12 mouse cellular contexts compared by ENCODE assay signal in the genomic region with DNA sequence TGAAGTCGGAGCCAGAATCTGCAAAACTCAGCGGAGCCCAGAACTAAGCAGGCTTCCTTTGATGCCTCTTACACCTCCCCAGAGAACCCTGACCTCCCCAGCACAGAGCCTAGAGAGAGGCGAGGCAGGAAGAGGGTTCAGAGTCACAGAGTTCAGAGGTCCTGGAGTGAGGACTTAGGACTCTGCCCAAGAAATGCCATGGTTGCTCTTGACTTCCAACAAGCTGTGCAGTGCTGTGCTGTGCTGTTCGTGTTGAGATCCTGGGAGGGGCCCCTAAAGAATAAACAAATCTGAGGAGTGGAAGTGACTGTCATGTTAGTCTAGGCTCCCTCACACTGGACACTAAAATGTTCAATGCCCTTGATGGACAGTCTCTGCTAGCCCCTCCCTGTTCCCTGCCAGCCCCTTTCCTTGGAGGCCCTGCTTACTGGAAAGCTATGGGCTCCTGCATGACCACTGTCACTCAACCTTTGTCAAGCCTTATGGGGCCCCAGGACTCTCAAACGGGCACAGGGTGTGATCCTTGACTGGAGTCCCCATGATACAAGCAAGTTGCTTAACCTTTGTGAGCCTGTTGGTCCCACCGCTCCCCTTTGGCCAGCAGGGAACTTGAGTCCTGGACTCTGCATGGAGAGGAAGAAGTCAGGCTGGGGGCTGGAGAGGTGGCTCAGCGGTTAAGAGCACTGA. TPM values are rescaled to one million over a fixed set of nuclear protein-coding genes. Genes with fewer than 3 reads are reported as not detected.
DNase-seq lines count a peak whose midpoint lies in the region; ATAC-seq and TF ChIP-seq lines count a peak whose summit lies in the region.
"Had no signal": no experiment of that assay in that cellular context is flagged by ENCODE, and none has a peak within 500 bp of the region (broad histone marks: within the 10 kb centered on the region; RNA-seq: fewer than 3 reads in every experiment).

No protein-coding gene starts in this region.

- H3K9me3 ChIP-seq in hindbrain, embryonic 10.5 days: no peaks in the 10 kb centered on the region
- no peaks in the 10 kb centered on the region for H3K9me3 ChIP-seq in hindbrain, embryonic 14.5 days (ENCODE audit: control insufficient read depth, low read length)
- no peaks in the 10 kb centered on the region for H3K9me3 ChIP-seq in stomach, embryonic 15.5 days
- H3K9me3 ChIP-seq in stomach, postnatal 0 days (ENCODE audit: control insufficient read depth, low read length): no peaks in the 10 kb centered on the region
- H3K9me3 ChIP-seq in liver, embryonic 13.5 days (replicated peaks): no peaks in the 10 kb centered on the region
- H3K9me3 ChIP-seq: lung, embryonic 15.5 days had no signal

- DNase-seq in hindbrain, embryonic 10.5 days (ENCODE audit: low spot score): no peak
- DNase-seq in hindbrain, embryonic 14.5 days (ENCODE audit: low spot score): no peak
- DNase-seq in stomach, postnatal 0 days (ENCODE audit: low spot score): no peak
- no peak for DNase-seq in liver, embryonic 13.5 days
- DNase-seq in frontal cortex, postnatal 10 days (ENCODE audit: low spot score in 2 of 2): no peak
- no peak for DNase-seq in ovary, postnatal 10 days (ENCODE audit: low spot score)

- H3K27ac ChIP-seq in hindbrain, embryonic 10.5 days: 0 out of 2 replicates have a peak overlapping the region, but pooled peaks have one; percentile 17
- H3K27ac ChIP-seq in hindbrain, embryonic 14.5 days: no peak overlapping the region
- H3K27ac ChIP-seq in stomach, embryonic 15.5 days: no peak overlapping the region
- H3K27ac ChIP-seq in stomach, postnatal 0 days (replicated peaks): no peak overlapping the region
- H3K27ac ChIP-seq in liver, embryonic 13.5 days: no peak overlapping the region; the same call in none of the 2 replicates
- H3K27ac ChIP-seq: hindbrain, postnatal 0 days; lung, embryonic 15.5 days had no signal

- 65% methylated on average over 7 of the region's 7 CpGs for WGBS in hindbrain, embryonic 10.5 days
- 79% methylated on average over 7 of the region's 7 CpGs for WGBS in hindbrain, embryonic 14.5 days
- 68% methylated on average over 7 of the region's 7 CpGs for WGBS in stomach, embryonic 15.5 days
- WGBS in stomach, postnatal 0 days: 70% methylated on average over 7 of the region's 7 CpGs
- 56% methylated on average over 7 of the region's 7 CpGs for WGBS in liver, embryonic 13.5 days (ENCODE audit: insufficient replicate concordance)

- TF ChIP-seq EP300 in stomach, postnatal 0 days (optimal IDR thresholded peaks at IDR 0.05): no peak

- TF ChIP-seq CTCF in stomach, postnatal 0 days (IDR thresholded peaks at IDR 0.05; ENCODE audit: low read depth): no peak

- no peak overlapping the region for H3K4me2 ChIP-seq in hindbrain, embryonic 14.5 days (replicated peaks)
- H3K4me2 ChIP-seq in stomach, embryonic 15.5 days: no peak overlapping the region
- H3K4me2 ChIP-seq in stomach, postnatal 0 days (replicated peaks; ENCODE audit: low read depth): no peak overlapping the region
- H3K4me2 ChIP-seq in liver, embryonic 13.5 days: no peak overlapping the region
- H3K4me2 ChIP-seq: lung, embryonic 15.5 days; midbrain, embryonic 11.5 days had no signal

- H3K27me3 ChIP-seq in hindbrain, embryonic 10.5 days (ENCODE audit: insufficient read depth, poor library complexity, severe bottlenecking): no peaks in the 10 kb centered on the region
- H3K27me3 ChIP-seq in hindbrain, embryonic 14.5 days (ENCODE audit: control insufficient read depth, insufficient read depth, low read length): no peaks in the 10 kb centered on the region
- no peaks in the 10 kb centered on the region for H3K27me3 ChIP-seq in stomach, embryonic 15.5 days (replicated peaks)
- H3K27me3 ChIP-seq in stomach, postnatal 0 days (ENCODE audit: control insufficient read depth, insufficient read depth, low read length): no peaks in the 10 kb centered on the region
- no peaks in the 10 kb centered on the region for H3K27me3 ChIP-seq in liver, embryonic 13.5 days
- H3K27me3 ChIP-seq: lung, embryonic 15.5 days; Patski had no signal

- ATAC-seq in hindbrain, embryonic 14.5 days (ENCODE audit: low FRiP score): no peak
- ATAC-seq in stomach, embryonic 15.5 days (ENCODE audit: insufficient read depth, low FRiP score, low read depth): peak; percentile 31; the same call in 1 of the 2 replicates
- ATAC-seq in stomach, postnatal 0 days (ENCODE audit: low FRiP score, low TSS enrichment): no peak
- peak; percentile 37; the same call in 1 of the 2 replicates for ATAC-seq in liver, embryonic 13.5 days (ENCODE audit: low read depth)
- no peak for ATAC-seq in CD4-positive, CD25-positive, alpha-beta regulatory T cell, adult 4 months
- ATAC-seq: hindbrain, postnatal 0 days; Patski had no signal

- H3K4me1 ChIP-seq in hindbrain, embryonic 10.5 days (replicated peaks): peaks cover 35% of the 10 kb centered on the region
- no peaks in the 10 kb centered on the region for H3K4me1 ChIP-seq in hindbrain, embryonic 14.5 days (replicated peaks; ENCODE audit: control insufficient read depth, insufficient read depth, low read length)
- H3K4me1 ChIP-seq in stomach, embryonic 15.5 days: no peaks in the 10 kb centered on the region
- no peaks in the 10 kb centered on the region for H3K4me1 ChIP-seq in stomach, postnatal 0 days (replicated peaks; ENCODE audit: control insufficient read depth, insufficient read depth)
- H3K4me1 ChIP-seq in liver, embryonic 13.5 days (replicated peaks): peaks cover 28% of the 10 kb centered on the region

- H3K9ac ChIP-seq in hindbrain, embryonic 14.5 days: no peak overlapping the region
- H3K9ac ChIP-seq in stomach, embryonic 15.5 days: no peak overlapping the region
- no peak overlapping the region for H3K9ac ChIP-seq in stomach, postnatal 0 days (ENCODE audit: low read length)
- H3K9ac ChIP-seq in liver, embryonic 13.5 days: no peak overlapping the region
- H3K9ac ChIP-seq: lung, embryonic 15.5 days had no signal

- H3K4me3 ChIP-seq in hindbrain, embryonic 10.5 days: no peak overlapping the region
- no peak overlapping the region for H3K4me3 ChIP-seq in hindbrain, embryonic 14.5 days (replicated peaks; ENCODE audit: low read length)
- no peak overlapping the region for H3K4me3 ChIP-seq in stomach, embryonic 15.5 days (replicated peaks)
- H3K4me3 ChIP-seq in stomach, postnatal 0 days (ENCODE audit: low read depth, low read length): no peak overlapping the region
- no peak overlapping the region for H3K4me3 ChIP-seq in liver, embryonic 13.5 days (replicated peaks)
- H3K4me3 ChIP-seq: lung, embryonic 15.5 days had no signal

- no peaks in the 10 kb centered on the region; the same call in 1 of the 2 replicates for H3K36me3 ChIP-seq in hindbrain, embryonic 10.5 days
- H3K36me3 ChIP-seq in hindbrain, embryonic 14.5 days (replicated peaks; ENCODE audit: control insufficient read depth, insufficient read depth): no peaks in the 10 kb centered on the region
- no peaks in the 10 kb centered on the region for H3K36me3 ChIP-seq in stomach, embryonic 15.5 days
- no peaks in the 10 kb centered on the region for H3K36me3 ChIP-seq in stomach, postnatal 0 days (ENCODE audit: control insufficient read depth, insufficient read depth, low read length)
- no peaks in the 10 kb centered on the region for H3K36me3 ChIP-seq in liver, embryonic 13.5 days
- H3K36me3 ChIP-seq: lung, embryonic 15.5 days had no signal

RNA-seq across cellular contexts. Expression of gene Mogat2, which starts 8.2 kb away (rescaled TPM):
- polyA plus RNA-seq in hindbrain, embryonic 10.5 days (2016; fragmentation: Nextera tagmentation; extraction: Ambion mirVana): 21.2 and 31.5 TPM in 2 replicates
- polyA plus RNA-seq in hindbrain, embryonic 14.5 days (2014; fragmentation: Nextera tagmentation; extraction: Ambion mirVana): 1.3 and 2.5 TPM in 2 replicates
- 28.1 and 34.5 TPM in 2 replicates for polyA plus RNA-seq in stomach, embryonic 15.5 days (2015; fragmentation: Nextera tagmentation; extraction: Ambion mirVana)
- 8.7 and 9.4 TPM in 2 replicates for polyA plus RNA-seq in stomach, postnatal 0 days (2015; fragmentation: Nextera tagmentation; extraction: Ambion mirVana)
- 35.9 and 37.5 TPM in 2 replicates for polyA plus RNA-seq in liver, embryonic 13.5 days (2015; fragmentation: Nextera tagmentation; extraction: Ambion mirVana)
- not detected for polyA plus RNA-seq in CD4-positive, CD25-positive, alpha-beta regulatory T cell, adult 4 months (2017; shearing (Covaris generic))
- polyA plus RNA-seq: Patski had no signal

RNA-seq across cellular contexts. Expression of gene Map6, which starts 37.0 kb away (rescaled TPM):
- 32.9 and 65.5 TPM in 2 replicates for polyA plus RNA-seq in hindbrain, embryonic 10.5 days (2016; fragmentation: Nextera tagmentation; extraction: Ambion mirVana)
- polyA plus RNA-seq in hindbrain, embryonic 14.5 days (2014; fragmentation: Nextera tagmentation; extraction: Ambion mirVana): 122 and 135 TPM in 2 replicates
- 6.3 and 6.7 TPM in 2 replicates for polyA plus RNA-seq in stomach, embryonic 15.5 days (2015; fragmentation: Nextera tagmentation; extraction: Ambion mirVana)
- polyA plus RNA-seq in stomach, postnatal 0 days (2015; fragmentation: Nextera tagmentation; extraction: Ambion mirVana): 8.7 and 9.1 TPM in 2 replicates
- polyA plus RNA-seq in liver, embryonic 13.5 days (2015; fragmentation: Nextera tagmentation; extraction: Ambion mirVana): 0.10 TPM in 2 replicates
- polyA plus RNA-seq in CD4-positive, CD25-positive, alpha-beta regulatory T cell, adult 4 months (2017; shearing (Covaris generic)): 1 to 10 TPM; 2.4 to 4.5 TPM

RNA-seq across cellular contexts. Expression of gene Dgat2, which starts 47.7 kb away (rescaled TPM):
- 13.1 and 15.0 TPM in 2 replicates for polyA plus RNA-seq in hindbrain, embryonic 10.5 days (2016; fragmentation: Nextera tagmentation; extraction: Ambion mirVana)
- polyA plus RNA-seq in hindbrain, embryonic 14.5 days (2014; fragmentation: Nextera tagmentation; extraction: Ambion mirVana): 17.3 and 18.4 TPM in 2 replicates
- 70.2 and 72.0 TPM in 2 replicates for polyA plus RNA-seq in stomach, embryonic 15.5 days (2015; fragmentation: Nextera tagmentation; extraction: Ambion mirVana)
- 307 and 320 TPM in 2 replicates for polyA plus RNA-seq in stomach, postnatal 0 days (2015; fragmentation: Nextera tagmentation; extraction: Ambion mirVana)
- polyA plus RNA-seq in liver, embryonic 13.5 days (2015; fragmentation: Nextera tagmentation; extraction: Ambion mirVana): 71.1 and 73.4 TPM in 2 replicates
- polyA plus RNA-seq in CD4-positive, CD25-positive, alpha-beta regulatory T cell, adult 4 months (2017; shearing (Covaris generic)): 1 to 10 TPM; 3.1 to 4.4 TPM

Comparison
In these comparisons a context has a peak if more than half of its experiments do, and no peak if none do; other contexts are left out.
1. ATAC-seq: peak in stomach, embryonic 15.5 days (single experiment) and liver, embryonic 13.5 days (single experiment); none in hindbrain, embryonic 14.5 days (single experiment), stomach, postnatal 0 days (single experiment) and CD4-positive, CD25-positive, alpha-beta regulatory T cell, adult 4 months (single experiment).